Mouse (Mus musculus) heart, embryonic 10.5 days (tissue): ENCODE measurements around the gene Adam8. TPM values are rescaled to one million over a fixed set of nuclear protein-coding genes. Genes with fewer than 3 reads are reported as not detected.

Source experiments
- DNase-seq: peaks from one replicate; pipeline ENCODE4 v3.0.0-alpha.2; 2017; ENCODE audit warnings: low spot score
- H3K27ac ChIP-seq: fragments of 300-500 bp; sonication (generic); 2 replicates; pipeline ENCODE4 v1.5.1; 2016; ENCODE audit warnings: mild to moderate bottlenecking
- H3K27me3 ChIP-seq: fragments of 300-500 bp; sonication (generic); 2 replicates; pipeline ENCODE4 v1.6.1; 2016; ENCODE audit warnings: mild to moderate bottlenecking; ENCODE audit not compliant: poor library complexity, insufficient read depth, severe bottlenecking
- H3K36me3 ChIP-seq: fragments of 300-500 bp; sonication (generic); 2 replicates; pipeline ENCODE4 v1.6.1; 2016; ENCODE audit warnings: mild to moderate bottlenecking, moderate library complexity
- H3K4me1 ChIP-seq: fragments of 300-500 bp; sonication (generic); 2 replicates; pipeline ENCODE4 v1.6.1; 2016; ENCODE audit warnings: mild to moderate bottlenecking
- H3K4me3 ChIP-seq: fragments of 300-500 bp; sonication (generic); 2 replicates; pipeline ENCODE4 v1.5.1; 2016; ENCODE audit warnings: mild to moderate bottlenecking, moderate library complexity
- H3K9me3 ChIP-seq: fragments of 300-500 bp; sonication (generic); 2 replicates; pipeline ENCODE4 v1.6.1; 2016; ENCODE audit warnings: mild to moderate bottlenecking, moderate library complexity
- WGBS: fragments of 180-500 bp; shearing (Covaris S2); methylation state at CpG from one replicate; pipeline ENCODE4 v1.1.7; 2016; 5-methylcytosine and 5-hydroxymethylcytosine counted together
- microRNA counts: library from miRNA; unstranded; fragments of <30 nt; microRNA quantifications from one replicate; lab custom pipeline; 2017
- microRNA-seq: library from miRNA; unstranded; fragments of <30 nt; microRNA quantifications from one replicate; pipeline ENCODE4, GENCODE M21; 2017
- polyA plus RNA-seq: library from polyadenylated mRNA; unstranded; fragments of >200 nt; fragmentation: Nextera tagmentation; extraction: Ambion mirVana; gene quantifications from 2 replicates; pipeline ENCODE4 v1.2.1, GENCODE M21; 2016

Gene Adam8
- polyA plus RNA-seq, 1 experiment from 2014 or later: 1.3 TPM

DNA sequence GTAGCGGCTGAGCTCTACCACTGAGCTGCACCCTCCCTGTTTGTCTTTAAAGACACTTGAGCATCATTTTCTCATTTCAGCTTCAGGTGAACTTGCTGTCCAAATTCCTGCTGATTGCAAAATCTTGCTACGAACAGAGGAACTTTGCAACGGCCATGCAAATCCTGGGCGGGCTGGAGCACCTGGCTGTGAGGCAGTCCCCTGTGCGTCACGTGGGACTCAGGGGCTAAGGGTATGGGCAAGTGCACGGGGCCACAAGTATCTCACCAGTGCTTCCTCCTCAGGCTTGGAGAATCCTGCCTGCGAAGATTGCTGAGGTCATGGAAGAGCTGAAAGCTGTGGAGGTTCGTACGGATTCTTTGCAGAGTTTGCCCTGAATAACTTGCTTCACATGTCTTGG is 55.7 kb downstream of the Adam8 start:
- Histone ChIP-seq H3K27me3 (peaks cover 70% of the 10 kb centered on the region), H3K27ac (no peak overlapping the region), H3K4me3 (no peak overlapping the region), H3K9me3 (no peaks in the 10 kb centered on the region), H3K36me3 (no peaks in the 10 kb centered on the region), H3K4me1 (no peaks in the 10 kb centered on the region)
- 79% methylated on average over 10 of the region's 10 CpGs for WGBS
- DNase-seq: no peak

DNA sequence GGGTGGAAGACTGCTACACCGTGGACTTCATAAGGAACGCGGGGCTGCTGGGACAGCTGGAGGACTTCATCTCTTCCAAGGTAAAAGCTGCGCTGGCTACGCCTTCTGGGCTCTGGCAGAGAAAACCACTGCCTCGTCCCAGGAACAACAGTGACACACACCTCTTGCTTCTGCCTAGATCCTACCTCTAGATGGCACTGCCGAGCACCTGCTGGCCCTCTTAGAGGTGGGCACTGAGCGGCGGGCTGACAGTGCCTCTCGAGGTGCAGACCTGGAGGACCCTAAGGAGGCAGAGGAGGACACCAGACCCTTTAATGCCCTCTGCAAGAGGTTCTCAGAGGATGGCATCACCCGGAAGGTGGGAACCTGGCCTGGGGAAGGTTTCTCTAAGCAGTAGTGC is 61.6 kb downstream of the Adam8 start:
- peaks cover 61% of the 10 kb centered on the region for H3K27me3 ChIP-seq
- no peaks in the 10 kb centered on the region for H3K36me3 ChIP-seq
- H3K4me3 ChIP-seq: no peak overlapping the region
- no peak overlapping the region for H3K27ac ChIP-seq
- WGBS: 18% methylated on average over 11 of the region's 11 CpGs
- no peaks in the 10 kb centered on the region for H3K4me1 ChIP-seq
- no peak for DNase-seq
- no peaks in the 10 kb centered on the region for H3K9me3 ChIP-seq

MicroRNAs within 50 kb of the gene (microRNA counts, 519-probe panel; counts per million panel counts)
- microRNA mmu-miR-202-3p (lab: Ali Mortazavi, UCI) (not detected), microRNA mmu-miR-202-5p (lab: Ali Mortazavi, UCI) (not detected)

Small RNA genes within 50 kb of the gene (microRNA-seq; reads per million reads assigned to microRNA genes)
- gene Mir202 (not detected), gene Mir7062 (0.76 reads per million), gene mmu-mir-7686 (not detected)

Other genes starting within 250 kb of the Adam8 start
- 0.24 TPM in 1 of 2 replicates, not detected in the other for gene Adgra1, start 158.4 kb downstream of the Adam8 start, polyA plus RNA-seq
- gene Kndc1, start 97.9 kb downstream of the Adam8 start, polyA plus RNA-seq: 0.07 and 0.18 TPM in 2 replicates
- 0.14 TPM in 1 of 2 replicates, not detected in the other for gene Utf1, start 48.8 kb downstream of the Adam8 start, polyA plus RNA-seq
- 0.33 TPM in 1 of 2 replicates, not detected in the other for gene 6430531B16Rik, start 13.8 kb downstream of the Adam8 start, polyA plus RNA-seq
- 36.8 and 36.9 TPM in 2 replicates for gene Zfp511, start 43.8 kb upstream of the Adam8 start, polyA plus RNA-seq
- 50.8 and 55.4 TPM in 2 replicates for gene Tubgcp2, start 44.1 kb upstream of the Adam8 start, polyA plus RNA-seq
- not detected in 2 replicates for gene Msx3, start 56.5 kb upstream of the Adam8 start, polyA plus RNA-seq
- 0.30 and 0.45 TPM in 2 replicates for gene Caly, start 90.0 kb upstream of the Adam8 start, polyA plus RNA-seq
- not detected in 2 replicates for gene Prap1, start 100.8 kb upstream of the Adam8 start, polyA plus RNA-seq
- gene Fuom, start 109.9 kb upstream of the Adam8 start, polyA plus RNA-seq: 41.0 and 59.9 TPM in 2 replicates
- 20.1 and 20.2 TPM in 2 replicates for gene Paox, start 123.2 kb upstream of the Adam8 start, polyA plus RNA-seq
- 171 and 175 TPM in 2 replicates for gene Echs1, start 123.9 kb upstream of the Adam8 start, polyA plus RNA-seq
- 29.3 and 35.7 TPM in 2 replicates for gene Mtg1, start 145.0 kb upstream of the Adam8 start, polyA plus RNA-seq
- 0.10 TPM in 1 of 2 replicates, not detected in the other for gene Sprn, start 162.3 kb upstream of the Adam8 start, polyA plus RNA-seq
- gene Olfr522, start 172.2 kb upstream of the Adam8 start, polyA plus RNA-seq: not detected in 2 replicates
- gene Olfr523, start 180.7 kb upstream of the Adam8 start, polyA plus RNA-seq: not detected in 2 replicates
- not detected in 2 replicates for gene Olfr524, start 213.4 kb upstream of the Adam8 start, polyA plus RNA-seq
- not detected in 2 replicates for gene Cd163l1, start 225.7 kb upstream of the Adam8 start, polyA plus RNA-seq